In the genomic region with DNA sequence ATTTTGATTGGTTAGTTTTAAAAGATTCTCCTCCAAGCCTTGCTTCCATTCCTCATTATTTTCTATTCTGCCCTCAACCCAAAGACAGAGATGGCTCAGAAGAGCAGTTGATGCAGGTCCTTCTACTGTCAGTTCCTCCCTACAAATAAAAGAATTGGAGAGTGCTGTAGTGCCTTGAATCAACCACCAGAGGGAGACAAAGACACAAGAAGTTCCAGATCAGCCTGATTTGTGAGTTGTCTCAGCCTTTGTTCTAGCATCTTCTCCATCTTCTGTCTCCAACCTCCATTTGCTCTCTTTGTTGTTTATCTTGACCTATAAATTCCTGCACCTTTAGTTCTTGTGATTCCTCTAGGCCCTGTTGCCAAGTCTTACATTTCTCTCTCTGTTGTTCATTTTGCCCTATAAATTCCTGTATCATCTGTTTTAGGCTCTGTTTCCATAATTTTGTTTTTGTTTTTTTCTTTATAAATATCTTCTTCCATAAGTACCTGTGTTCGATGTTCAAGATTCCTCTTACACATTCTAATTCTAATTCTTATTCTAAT, we compare ENCODE assay signal across 10 mouse cellular contexts. TPM values are rescaled to one million over a fixed set of nuclear protein-coding genes. Genes with fewer than 3 reads are reported as not detected.
DNase-seq lines count a peak whose midpoint lies in the region; ATAC-seq and TF ChIP-seq lines count a peak whose summit lies in the region.
"Had no signal": no experiment of that assay in that cellular context is flagged by ENCODE, and none has a peak within 500 bp of the region (broad histone marks: within the 10 kb centered on the region; RNA-seq: fewer than 3 reads in every experiment).

No protein-coding gene starts in this region.

- CTCF ChIA-PET in Patski (lab: Charles Lee) = interaction anchor here (1.4 to 1.8 kb wide), 2 partner anchors 11 to 17 kb away, joined by 4 to 7 read pairs; no protein-coding TSS in a partner anchor

- no peak overlapping the region for H3K4me2 ChIP-seq in heart, embryonic 12.5 days
- H3K4me2 ChIP-seq: embryonic facial prominence, embryonic 15.5 days; stomach, embryonic 15.5 days had no signal

- no peaks in the 10 kb centered on the region for H3K36me3 ChIP-seq in heart, embryonic 12.5 days
- H3K36me3 ChIP-seq: embryonic facial prominence, embryonic 15.5 days; stomach, embryonic 15.5 days had no signal

- no peaks in the 10 kb centered on the region for H3K9me3 ChIP-seq in heart, embryonic 12.5 days (replicated peaks)
- H3K9me3 ChIP-seq: embryonic facial prominence, embryonic 15.5 days; stomach, embryonic 15.5 days had no signal

- no peak for ATAC-seq in heart, embryonic 12.5 days (ENCODE audit: insufficient number of reproducible peaks, low FRiP score)
- peak; percentile 35 for ATAC-seq in Patski

- H3K4me1 ChIP-seq in heart, embryonic 12.5 days (replicated peaks) = no peaks in the 10 kb centered on the region
- H3K4me1 ChIP-seq: embryonic facial prominence, embryonic 15.5 days; stomach, embryonic 15.5 days had no signal

- POLR2A ChIA-PET in Patski (lab: Charles Lee) = no interaction called here

- no peak overlapping the region for H3K4me3 ChIP-seq in heart, embryonic 12.5 days
- H3K4me3 ChIP-seq: embryonic facial prominence, embryonic 15.5 days; stomach, embryonic 15.5 days had no signal

- DNase-seq in heart, postnatal 10 days = peak; percentile 42 to 49
- peak; percentile 25 to 39 for DNase-seq in B cell, adult 2 months
- DNase-seq in Patski (ENCODE audit: low read depth, low spot score) = no peak
- DNase-seq in embryo, embryonic 10.5 days (ENCODE audit: low spot score) = peak; percentile 90
- DNase-seq in large intestine, adult 2 months (ENCODE audit: low read depth, low spot score) = peak; percentile 14
- peak; percentile 38 for DNase-seq in retina, adult 2 months (ENCODE audit: low read depth, low spot score)
- DNase-seq in urinary bladder, adult 18-20 months (ENCODE audit: low spot score in 2 of 2) = no peak

- no peaks in the 10 kb centered on the region for H3K27me3 ChIP-seq in heart, embryonic 12.5 days (replicated peaks)
- H3K27me3 ChIP-seq in Patski = peaks cover 4% of the 10 kb centered on the region
- H3K27me3 ChIP-seq: embryonic facial prominence, embryonic 15.5 days; stomach, embryonic 15.5 days had no signal

- intact Hi-C loops in heart, postnatal 10 days (cut with DNase I) = loop anchor here (5.0 kb wide), 1 partner anchor 115 kb away; no protein-coding TSS in a partner anchor

- H3K27ac ChIP-seq in heart, embryonic 12.5 days (ENCODE audit: poor library complexity, severe bottlenecking) = no peak overlapping the region
- H3K27ac ChIP-seq: embryonic facial prominence, embryonic 15.5 days; stomach, embryonic 15.5 days had no signal

- in situ Hi-C loops in Patski (cut with MboI; ENCODE audit: low pct_unique_long_range_greater_than_20kb) = no loop called here

- TF ChIP-seq CTCF in Patski (IDR thresholded peaks at IDR 0.05) = peak; percentile 81

- no peak overlapping the region for H3K9ac ChIP-seq in heart, embryonic 12.5 days
- H3K9ac ChIP-seq: embryonic facial prominence, embryonic 15.5 days; stomach, embryonic 15.5 days had no signal

- 66% methylated on average over 1 of the region's 1 CpGs for WGBS in heart, embryonic 12.5 days
- WGBS in large intestine, adult 2 months = 68% methylated on average over 1 of the region's 1 CpGs

RNA-seq across cellular contexts. Expression of a gene that starts 6.2 kb away (rescaled TPM):
- not detected for total RNA-seq in heart, postnatal 10 days (2021)
- polyA plus RNA-seq in heart, embryonic 12.5 days (2016; fragmentation: Nextera tagmentation; extraction: Ambion mirVana) = not detected in 2 replicates
- not detected for polyA plus RNA-seq in Patski (2021)
- not detected in 2 replicates for polyA plus RNA-seq in large intestine, adult 2 months (2012; rRNA removed)
- polyA plus RNA-seq: embryonic facial prominence, embryonic 15.5 days had no signal

Comparison
In these comparisons a context has a peak if more than half of its experiments do, and no peak if none do; other contexts are left out.
1. DNase-seq: peak in heart, postnatal 10 days (2 of 2), B cell, adult 2 months (2 of 2), embryo, embryonic 10.5 days (single experiment), large intestine, adult 2 months (single experiment) and retina, adult 2 months (single experiment); none in Patski (single experiment) and urinary bladder, adult 18-20 months (0 of 2).